Mouse (Mus musculus) thymus, postnatal 14 days (tissue): ENCODE measurements around the gene Tmem156.
"Not testable (repeated sequence)": the region's sequence is repeated elsewhere in the genome, so short reads cannot be mapped to it uniquely, and the experiment has no call there.

ENCODE experiments used
- DNase-seq: peaks from one replicate; pipeline ENCODE4 v3.0.0; 2021

Gene Tmem156

GRCm38 (mm10) chr5:65091921-65092320 is at the start of gene Tmem156:
TSS of gene Tmem156 (minus strand) at chr5:65092132.
- no peak for DNase-seq

GRCm38 (mm10) chr5:65141242-65141641 is 49.3 kb upstream of the Tmem156 start:
- DNase-seq: no peak

- DNase-seq: no peak
These were observed 45.1 kb upstream of the Tmem156 start for GRCm38 (mm10) chr5:65137073-65137472.

GRCm38 (mm10) chr5:65136159-65136558 is 44.2 kb upstream of the Tmem156 start:
- peak; percentile 8 for DNase-seq

GRCm38 (mm10) chr5:65131211-65131879 is 39.4 kb upstream of the Tmem156 start:
- DNase-seq: no peak

- DNase-seq: no peak
These were observed 38.7 kb upstream of the Tmem156 start for GRCm38 (mm10) chr5:65130528-65131210.

- no peak for DNase-seq
These were observed 36.5 kb upstream of the Tmem156 start for GRCm38 (mm10) chr5:65128481-65128880.

- no peak for DNase-seq
These were observed 34.2 kb upstream of the Tmem156 start for GRCm38 (mm10) chr5:65126137-65126536.

- DNase-seq: no peak
These were observed 30.7 kb upstream of the Tmem156 start for GRCm38 (mm10) chr5:65122616-65123015.

GRCm38 (mm10) chr5:65119918-65120317 is 28.0 kb upstream of the Tmem156 start:
- no peak for DNase-seq

GRCm38 (mm10) chr5:65119495-65119894 is 27.6 kb upstream of the Tmem156 start:
- DNase-seq: no peak

GRCm38 (mm10) chr5:65116789-65117188 is 24.9 kb upstream of the Tmem156 start:
- no peak for DNase-seq

GRCm38 (mm10) chr5:65113323-65113722 is 21.4 kb upstream of the Tmem156 start:
- DNase-seq: no peak

GRCm38 (mm10) chr5:65112225-65112624 is 20.3 kb upstream of the Tmem156 start:
- DNase-seq: not testable (repeated sequence)

- peak; percentile 52 for DNase-seq
These were observed 16.0 kb upstream of the Tmem156 start for GRCm38 (mm10) chr5:65107773-65108432.

- DNase-seq: peak; percentile 90
These were observed 15.2 kb upstream of the Tmem156 start, which contains the start of gene Klhl5 for GRCm38 (mm10) chr5:65106876-65107772. TSS of gene Klhl5 (plus strand) at chr5:65107539.

- DNase-seq: no peak
These were observed 10.7 kb upstream of the Tmem156 start for GRCm38 (mm10) chr5:65102641-65103042.

GRCm38 (mm10) chr5:65102026-65102640 is 10.2 kb upstream of the Tmem156 start:
- DNase-seq: no peak

- DNase-seq: no peak
These were observed 9.7 kb upstream of the Tmem156 start for GRCm38 (mm10) chr5:65101621-65102020.

- DNase-seq: no peak
These were observed 9.3 kb upstream of the Tmem156 start for GRCm38 (mm10) chr5:65101209-65101608.

GRCm38 (mm10) chr5:65100002-65100401 is 8.1 kb upstream of the Tmem156 start:
- no peak for DNase-seq

GRCm38 (mm10) chr5:65097457-65097856 is 5.5 kb upstream of the Tmem156 start:
- DNase-seq: no peak
